Mouse (Mus musculus) left cerebral cortex, adult 2 months (tissue): ENCODE measurements around the gene Nynrin. TPM values are rescaled to one million over a fixed set of nuclear protein-coding genes. Genes with fewer than 3 reads are reported as not detected.

ENCODE experiments used
- DNase-seq, 2 experiments: peaks; one replicate each; pipeline ENCODE4 v3.0.0; 2021 to 2022; ENCODE audit warnings: low spot score in 2 of 2, mixed read lengths in 1 of 2; ENCODE audit errors: extremely low spot score in 1 of 2
- H3K27ac ChIP-seq: fragments of 200-600 bp; 2 replicates; pipeline ENCODE4 v1.8.1; 2022
- H3K4me3 ChIP-seq: fragments of 200-600 bp; 2 replicates; pipeline ENCODE4 v1.8.1; 2022
- CTCF ChIP-seq: fragments of 200-600 bp; IDR thresholded peaks from 2 replicates; pipeline ENCODE4 v1.8.1; 2022; ENCODE audit warnings: antibody characterized with exemption, mild to moderate bottlenecking, moderate library complexity
- intact Hi-C: fragments of 180-260 bp; cut with DNase I; formaldehyde crosslinking; loops from one replicate; pipeline ENCODE4 v1.15.1; 2025
- total RNA-seq, 2 experiments: library from RNA; stranded (reverse); gene quantifications; 2 replicates each; pipeline ENCODE4 v1.2.3; 2021

Nynrin gene
- total RNA-seq, 2 experiments from 2014 or later = 6.4 to 8.4 TPM

DNA sequence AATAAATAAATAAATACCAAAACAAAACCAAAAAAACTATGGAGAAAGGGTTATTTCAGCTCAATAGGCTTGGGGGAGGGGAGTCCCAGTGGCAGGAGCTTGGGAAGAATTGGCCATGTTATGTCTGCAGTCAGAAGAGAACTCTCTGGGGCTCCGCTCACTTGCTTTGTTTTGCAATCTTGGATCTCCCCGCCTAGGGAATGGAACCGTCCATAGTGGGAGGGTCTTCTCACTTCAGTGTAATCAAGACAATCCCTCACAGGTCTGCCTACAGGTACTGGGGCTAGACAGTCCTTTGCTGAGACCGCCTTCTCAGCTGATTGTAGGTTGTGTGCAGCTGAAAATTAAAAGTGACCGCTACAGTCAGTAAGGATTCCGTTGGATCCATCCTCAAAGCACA is 15.7 kb downstream of the Nynrin start:
- TF ChIP-seq CTCF = no peak
- intact Hi-C loops = loop anchor here (5.0 kb wide), 1 partner anchor 87 kb away; the partner anchor contains the start of gene Adcy4
- no peak for DNase-seq
- H3K27ac ChIP-seq = no peak overlapping the region
- no peak overlapping the region for H3K4me3 ChIP-seq

DNA sequence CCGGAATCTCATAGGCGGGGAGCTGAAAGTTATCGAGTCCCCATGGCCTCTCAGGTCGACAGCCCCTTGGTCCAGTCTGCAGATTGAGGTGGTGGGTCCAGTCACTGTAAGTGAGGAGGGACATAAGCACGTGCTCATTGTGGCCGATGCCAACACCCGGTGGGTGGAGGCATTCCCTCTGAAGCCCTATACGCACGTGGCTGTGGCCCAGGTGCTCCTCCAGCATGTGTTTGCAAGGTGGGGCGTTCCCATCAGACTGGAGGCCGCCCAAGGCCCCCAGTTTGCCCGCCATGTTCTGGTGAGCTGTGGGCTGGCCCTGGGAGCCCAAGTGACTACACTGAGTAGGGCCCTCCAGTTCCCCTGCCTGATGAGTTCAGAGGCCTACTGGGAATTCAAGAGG is 18.2 kb downstream of the Nynrin start:
- H3K27ac ChIP-seq = no peak overlapping the region
- TF ChIP-seq CTCF = no peak
- intact Hi-C loops = no loop called here

DNA sequence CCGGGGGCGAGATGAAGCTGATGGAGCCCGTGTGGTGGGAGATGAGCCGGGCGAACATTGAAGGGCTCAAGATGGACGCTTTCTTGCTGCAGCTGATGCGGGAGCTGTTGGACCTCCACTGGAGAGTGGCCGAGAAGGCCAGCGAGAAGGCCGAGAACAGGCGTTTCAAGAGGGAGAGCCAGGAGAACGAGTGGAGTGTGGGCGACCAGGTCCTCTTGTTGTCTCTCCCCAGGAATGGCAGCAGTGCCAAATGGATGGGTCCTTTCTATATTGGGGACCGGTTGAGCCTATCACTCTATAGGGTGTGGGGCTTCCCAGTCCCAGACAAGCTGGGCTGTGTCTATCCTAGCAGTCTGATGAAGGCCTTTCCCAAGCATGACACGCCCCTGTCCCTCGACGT is 18.7 kb downstream of the Nynrin start:
- Histone ChIP-seq H3K27ac (no peak overlapping the region), H3K4me3 (no peak overlapping the region)
- intact Hi-C loops = no loop called here
- no peak for DNase-seq
- no peak for TF ChIP-seq CTCF

More for the DNA sequence above, 18.2 kb downstream of the Nynrin start:
- DNase-seq = no peak
- H3K4me3 ChIP-seq = no peak overlapping the region

DNA sequence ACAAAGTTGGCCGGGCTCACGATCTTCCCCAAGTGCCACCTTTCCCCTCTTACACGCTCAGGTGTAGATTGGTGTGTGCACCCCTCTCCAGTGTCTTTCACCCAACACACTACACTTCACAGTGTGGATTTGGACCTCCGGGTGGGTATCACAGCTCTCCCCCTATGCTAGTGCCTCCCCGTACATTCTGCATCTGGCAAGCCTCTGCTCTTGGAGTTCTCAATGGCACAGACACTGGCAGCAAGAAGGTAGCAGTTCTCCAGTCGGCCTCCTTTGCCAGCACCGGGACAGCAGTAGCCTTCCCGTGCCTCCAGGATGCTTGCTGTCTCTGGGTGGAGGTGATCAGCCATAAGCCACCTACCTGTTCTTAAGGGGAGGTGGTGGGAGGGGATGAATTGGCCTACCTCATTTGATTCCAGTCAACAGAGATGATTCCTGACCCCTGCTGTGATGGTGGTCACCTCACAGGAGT is 19.5 kb downstream of the Nynrin start:
- Histone ChIP-seq H3K4me3 (no peak overlapping the region), H3K27ac (no peak overlapping the region)
- DNase-seq = no peak
- intact Hi-C loops = no loop called here
- no peak for TF ChIP-seq CTCF

DNA sequence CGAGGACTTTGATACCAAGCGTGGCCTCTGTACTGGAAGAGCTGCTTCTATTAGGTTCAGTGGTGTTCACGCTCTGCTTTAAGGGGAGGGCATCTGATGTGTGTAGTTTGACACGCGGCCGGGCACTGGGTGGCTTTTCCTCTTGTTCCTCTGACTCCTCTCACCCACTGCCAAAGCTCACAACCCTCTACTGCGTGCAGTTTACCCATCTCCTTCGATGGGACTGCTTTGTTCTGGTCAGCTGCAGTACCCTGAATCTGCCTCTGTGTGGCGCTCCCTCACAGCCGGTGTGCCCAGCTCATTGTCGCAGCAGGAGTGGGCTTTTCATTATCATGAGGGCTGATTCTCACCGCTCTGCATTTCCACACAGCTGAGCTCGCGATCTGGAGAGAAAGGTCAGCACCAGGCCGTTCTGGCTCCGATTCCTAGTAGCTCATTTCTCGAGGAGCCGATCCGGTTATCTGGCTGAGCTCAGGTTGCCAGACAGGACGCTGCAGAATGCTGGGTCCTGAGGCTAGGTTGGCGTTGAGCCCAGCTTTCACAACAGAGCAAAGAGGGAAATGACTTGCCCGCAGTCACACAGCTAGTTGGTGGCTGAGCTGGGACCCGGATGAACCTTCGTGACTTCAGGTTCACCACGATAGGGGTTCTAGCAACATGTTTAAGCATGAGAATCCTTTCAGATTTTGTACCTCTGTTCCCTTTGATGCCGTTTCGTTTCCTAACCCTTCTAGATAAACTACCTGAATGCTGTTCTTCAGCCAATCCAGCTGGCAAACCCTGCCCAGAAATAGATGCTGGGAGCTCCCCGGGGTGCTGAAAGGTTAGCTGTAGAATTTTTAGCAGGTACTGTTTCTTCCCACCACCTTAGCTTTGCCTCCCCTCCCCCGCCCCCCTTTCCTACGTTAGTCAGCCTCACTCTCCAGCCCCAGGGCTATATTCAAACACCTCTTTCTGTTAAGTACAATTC is 20.2 kb downstream of the Nynrin start:
- DNase-seq = peak; percentile 67 to 83
- peak; percentile 97 for TF ChIP-seq CTCF
- peak overlapping the region; percentile 31; the same call in 1 of the 2 replicates for H3K4me3 ChIP-seq
- intact Hi-C loops = loop anchor here (2.0 kb wide), 1 partner anchor 45 kb away; no protein-coding TSS in a partner anchor
- no peak overlapping the region for H3K27ac ChIP-seq

DNA sequence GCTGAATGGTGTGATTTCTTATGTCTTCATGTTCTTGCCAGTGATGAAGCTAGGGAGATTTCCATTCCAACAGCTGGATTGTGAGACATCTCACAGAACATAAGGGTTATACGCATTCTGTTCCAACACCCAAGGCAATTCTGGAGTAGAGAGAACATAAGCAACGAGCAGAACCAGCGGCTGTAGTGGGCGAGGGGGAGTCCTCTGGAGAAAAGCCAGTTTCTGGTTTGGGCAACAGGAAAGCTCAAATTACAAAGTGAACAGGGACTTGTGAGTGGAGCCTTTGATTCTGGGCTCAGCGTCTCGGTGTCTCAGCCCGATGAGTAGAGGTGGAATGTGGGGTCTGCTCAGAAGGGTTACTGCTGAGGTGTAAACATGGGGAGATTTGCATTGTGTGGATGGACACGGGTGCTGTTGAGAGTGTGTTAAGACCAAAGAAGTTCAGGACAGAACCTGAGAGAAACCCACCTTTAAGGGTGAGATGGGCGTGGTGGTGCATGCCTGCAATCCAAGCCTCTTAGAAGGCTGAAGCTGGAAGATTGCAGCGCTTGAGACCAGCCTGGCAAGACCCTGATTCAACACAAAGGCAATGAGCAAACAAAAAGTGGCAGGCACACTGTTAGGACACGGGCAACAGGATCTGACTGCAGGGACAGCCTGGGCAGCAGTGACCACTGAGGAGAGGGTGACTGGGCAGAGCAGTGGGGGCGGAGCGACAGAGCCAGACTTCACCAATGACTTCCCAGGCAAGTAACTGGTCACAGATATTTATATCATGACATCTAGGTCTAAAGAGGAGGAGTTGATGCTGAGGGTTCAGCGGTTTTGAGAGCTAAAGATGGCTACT is 23.9 kb downstream of the Nynrin start:
- Histone ChIP-seq H3K27ac (no peak overlapping the region), H3K4me3 (no peak overlapping the region)
- DNase-seq = no peak
- intact Hi-C loops = no loop called here
- no peak for TF ChIP-seq CTCF

DNA sequence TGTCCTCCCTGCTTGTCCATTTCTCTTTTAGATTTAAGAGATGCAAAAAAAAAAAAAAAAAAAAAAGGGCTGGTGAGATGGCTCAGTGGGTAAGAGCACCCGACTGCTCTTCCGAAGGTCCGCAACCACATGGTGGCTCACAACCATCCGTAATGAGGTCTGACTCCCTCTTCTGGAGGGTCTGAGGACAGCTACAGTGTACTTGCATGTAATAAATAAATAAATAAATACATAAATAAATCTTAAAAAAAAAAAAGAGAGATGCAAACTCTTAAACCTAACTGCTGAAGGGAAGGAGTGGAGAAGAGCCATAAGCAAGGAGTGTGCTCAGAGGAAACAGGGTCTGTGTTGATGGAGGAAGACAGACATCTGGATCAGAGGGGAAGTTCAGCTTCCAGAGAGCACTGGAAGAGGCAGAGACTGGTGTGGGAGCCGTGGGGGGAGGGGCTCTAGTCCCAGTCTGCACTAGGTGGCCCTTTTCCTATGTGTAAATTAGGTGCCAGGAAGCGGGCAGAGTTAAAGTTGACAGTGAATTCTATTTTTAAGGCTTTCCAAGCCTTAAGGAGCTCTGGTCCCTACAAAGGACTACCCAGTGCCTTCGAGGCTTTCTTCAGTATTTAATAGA is 24.6 kb downstream of the Nynrin start:
- TF ChIP-seq CTCF = no peak; the same call in 1 of the 2 replicates
- no peak for DNase-seq
- intact Hi-C loops = no loop called here
- Histone ChIP-seq H3K27ac (no peak overlapping the region), H3K4me3 (no peak overlapping the region)

DNA sequence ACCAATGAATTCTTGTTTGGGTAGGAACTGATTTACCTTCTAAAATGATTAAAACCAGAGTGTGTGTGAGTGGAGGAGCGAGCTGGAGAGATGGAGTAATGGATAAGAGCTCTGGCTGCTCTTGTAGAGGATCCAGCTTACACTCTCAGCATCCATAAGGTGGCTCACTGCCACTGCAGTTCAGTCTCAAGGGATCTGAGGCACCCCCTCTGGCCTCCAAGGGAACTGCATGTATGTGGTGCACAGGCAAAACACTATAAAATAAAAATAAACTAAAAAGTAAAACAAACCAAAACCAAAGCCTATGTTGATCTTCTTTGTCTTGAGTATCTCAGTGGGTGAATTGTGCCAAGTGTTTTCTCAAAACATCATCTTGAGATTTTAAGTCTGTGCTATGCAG is 25.8 kb downstream of the Nynrin start:
- intact Hi-C loops = no loop called here
- H3K27ac ChIP-seq = no peak overlapping the region

DNA sequence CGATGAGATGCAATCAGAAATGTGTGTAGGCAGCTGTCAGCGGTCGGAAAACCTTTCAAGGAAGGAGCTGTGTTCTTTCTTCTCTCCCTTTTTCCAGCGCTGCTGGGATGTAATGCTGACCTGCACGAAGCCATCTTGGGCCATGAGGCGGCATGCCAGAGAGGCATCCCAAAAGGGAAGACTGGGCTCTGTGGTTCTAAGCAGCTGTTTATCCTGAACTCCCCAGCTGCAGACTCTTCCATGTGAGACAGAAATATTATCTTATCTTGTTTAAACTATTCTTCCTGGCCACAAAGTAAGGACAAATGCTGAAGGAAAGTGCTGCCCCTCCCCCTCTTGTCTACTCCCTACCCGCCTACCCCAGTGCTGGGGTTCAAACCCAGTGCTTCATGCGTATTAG is 27.2 kb downstream of the Nynrin start:
- intact Hi-C loops = no loop called here
- TF ChIP-seq CTCF = no peak
- Histone ChIP-seq H3K4me3 (no peak overlapping the region), H3K27ac (no peak overlapping the region)
- no peak for DNase-seq

More for the DNA sequence above, 25.8 kb downstream of the Nynrin start:
- peak; percentile 94 for TF ChIP-seq CTCF
- H3K4me3 ChIP-seq = no peak overlapping the region
- DNase-seq = peak; percentile 78

DNA sequence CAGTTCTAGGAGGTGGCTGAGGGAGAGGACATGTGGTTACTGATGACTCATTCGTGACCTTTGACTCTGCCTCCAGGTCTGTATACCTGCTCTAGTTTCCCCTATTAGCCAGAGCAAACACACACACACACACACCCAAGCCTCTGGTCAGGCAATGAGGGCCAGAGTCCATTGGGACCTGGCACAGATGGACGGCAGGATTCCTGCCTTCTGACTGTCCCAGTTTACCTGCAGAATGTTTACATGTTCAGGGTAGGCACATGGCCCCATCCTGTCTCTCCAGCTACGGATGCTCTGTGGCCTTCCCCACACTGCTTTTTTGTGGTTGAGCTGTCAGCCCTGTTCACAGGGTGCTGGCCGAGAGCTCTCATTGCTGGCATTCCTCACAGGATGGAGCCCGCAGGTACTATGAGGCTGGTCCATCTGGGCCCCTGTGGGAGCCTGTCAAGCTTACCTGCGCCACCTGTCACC is 28.4 kb downstream of the Nynrin start:
- intact Hi-C loops = no loop called here
- DNase-seq = no peak
- Histone ChIP-seq H3K27ac (no peak overlapping the region), H3K4me3 (no peak overlapping the region)
- TF ChIP-seq CTCF = no peak

DNA sequence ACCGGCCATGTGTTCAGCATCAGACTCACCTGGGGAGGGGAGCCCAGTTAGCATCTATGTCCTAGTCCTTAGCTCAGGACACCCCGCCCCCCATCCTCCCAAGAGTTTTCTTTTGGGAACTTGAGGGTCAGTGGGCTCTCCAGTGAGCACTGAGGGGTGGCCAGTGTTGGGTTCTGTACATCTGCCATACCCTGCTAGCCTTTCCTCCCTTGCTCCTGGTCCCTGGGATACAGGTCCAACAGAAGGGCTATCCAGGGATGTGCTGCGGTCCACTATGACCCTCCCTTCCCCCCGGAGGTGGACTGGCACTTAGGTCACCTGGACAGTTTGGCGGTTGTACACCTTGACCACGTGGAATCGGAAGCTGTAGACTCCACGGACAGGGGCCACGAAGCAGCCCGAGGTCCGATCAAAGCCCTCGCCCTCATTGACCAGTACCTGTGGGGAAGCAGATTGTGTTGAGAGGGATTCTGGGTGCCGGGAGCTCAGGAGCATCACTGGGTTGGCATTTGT is 29.4 kb downstream of the Nynrin start:
- DNase-seq = no peak
- intact Hi-C loops = no loop called here
- TF ChIP-seq CTCF = no peak
- Histone ChIP-seq H3K27ac (no peak overlapping the region), H3K4me3 (no peak overlapping the region)
